Mouse (Mus musculus) spleen, postnatal 4 days (tissue): ENCODE measurements around the gene Thegl.

Source experiments
- DNase-seq, 2 experiments: peaks; one replicate each; pipeline ENCODE4 v3.0.0; 2022; ENCODE audit warnings: low spot score in 2 of 2

Thegl gene

DNA sequence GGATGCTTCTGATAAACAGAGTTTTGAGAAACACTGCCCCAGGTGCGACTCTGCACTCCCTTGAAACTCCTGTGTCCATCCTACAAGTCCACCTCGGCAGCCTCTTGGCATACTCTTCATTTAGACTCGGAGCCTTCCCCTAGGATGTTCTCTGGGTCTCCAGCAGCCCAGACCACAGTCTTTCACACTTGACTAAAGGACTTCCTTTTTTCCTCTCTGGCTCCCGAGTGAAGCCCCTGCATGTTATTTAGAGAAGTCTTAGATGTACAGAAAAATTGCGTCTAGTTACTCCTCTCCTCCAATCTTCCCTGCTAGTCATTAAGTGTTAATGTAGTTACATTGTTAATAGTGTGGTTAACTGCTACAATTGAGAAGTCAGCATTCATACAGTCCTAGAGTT is 28.5 kb downstream of the Thegl start:
- no peak for DNase-seq

DNA sequence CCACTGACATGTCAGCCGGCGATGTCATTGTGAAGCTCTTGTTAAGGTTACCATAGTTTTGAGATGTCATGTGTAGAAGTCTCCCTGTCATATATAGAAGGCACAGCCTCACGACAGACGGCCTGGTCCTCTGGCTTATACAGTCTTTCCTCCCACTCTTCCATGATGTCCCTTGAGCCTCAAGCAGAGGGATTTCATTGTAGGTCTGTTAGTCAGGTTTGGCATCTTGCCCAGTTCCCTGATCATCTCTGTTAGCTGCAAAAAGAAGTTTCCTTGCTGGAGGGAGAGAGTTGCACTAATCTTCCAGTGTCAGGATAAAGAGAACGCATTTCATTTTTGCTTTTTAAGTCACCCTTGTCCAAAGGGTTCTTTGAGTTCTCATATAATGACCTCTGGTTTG is 36.8 kb downstream of the Thegl start:
- DNase-seq, result no peak

DNA sequence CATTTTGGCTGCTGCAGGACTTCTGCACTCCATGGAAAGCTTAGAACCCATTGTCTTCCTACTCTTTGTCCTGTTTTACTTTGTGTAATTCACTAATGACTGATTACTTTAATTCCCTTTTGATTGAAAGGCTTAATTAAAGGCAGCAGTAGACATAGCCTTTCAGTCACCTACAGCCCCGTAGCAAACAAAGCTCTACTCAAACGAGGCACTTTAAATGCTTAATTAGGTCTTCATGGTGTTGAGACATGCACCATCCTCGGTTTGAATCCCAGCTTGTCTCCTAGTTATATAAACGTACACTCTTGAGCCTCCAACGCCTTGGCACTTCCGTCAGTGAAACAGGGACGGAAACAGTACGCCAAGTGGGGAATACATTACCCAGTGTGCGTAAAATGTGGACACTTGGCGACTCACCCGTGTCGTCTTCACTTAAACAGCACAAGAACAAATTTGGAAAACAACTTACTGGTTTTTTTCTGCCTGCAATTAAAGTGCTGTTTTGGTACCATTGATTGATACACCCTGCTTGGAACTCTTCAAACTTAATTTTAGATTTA is 41.1 kb downstream of the Thegl start:
- no peak for DNase-seq

DNA sequence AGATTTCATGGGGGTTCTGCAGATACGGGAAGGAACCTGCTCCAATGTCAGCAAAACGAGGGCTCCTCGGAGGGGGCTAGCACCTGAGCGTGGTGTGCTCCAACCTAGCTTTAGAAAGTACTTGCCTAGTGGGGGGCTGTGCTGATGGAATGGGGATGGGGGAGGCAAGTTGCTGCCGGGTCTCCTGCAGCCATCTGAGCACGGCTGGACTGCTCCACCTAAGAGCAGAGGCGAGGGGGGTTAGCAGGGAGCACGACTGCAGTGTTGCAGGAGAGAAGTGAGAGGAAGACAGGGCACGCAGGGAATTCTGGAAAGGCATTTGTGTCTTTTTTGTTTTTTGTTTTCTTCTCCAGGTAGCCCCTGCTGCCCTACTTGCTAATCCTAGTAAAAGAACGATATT is 44.5 kb downstream of the Thegl start:
- DNase-seq, result no peak

DNA sequence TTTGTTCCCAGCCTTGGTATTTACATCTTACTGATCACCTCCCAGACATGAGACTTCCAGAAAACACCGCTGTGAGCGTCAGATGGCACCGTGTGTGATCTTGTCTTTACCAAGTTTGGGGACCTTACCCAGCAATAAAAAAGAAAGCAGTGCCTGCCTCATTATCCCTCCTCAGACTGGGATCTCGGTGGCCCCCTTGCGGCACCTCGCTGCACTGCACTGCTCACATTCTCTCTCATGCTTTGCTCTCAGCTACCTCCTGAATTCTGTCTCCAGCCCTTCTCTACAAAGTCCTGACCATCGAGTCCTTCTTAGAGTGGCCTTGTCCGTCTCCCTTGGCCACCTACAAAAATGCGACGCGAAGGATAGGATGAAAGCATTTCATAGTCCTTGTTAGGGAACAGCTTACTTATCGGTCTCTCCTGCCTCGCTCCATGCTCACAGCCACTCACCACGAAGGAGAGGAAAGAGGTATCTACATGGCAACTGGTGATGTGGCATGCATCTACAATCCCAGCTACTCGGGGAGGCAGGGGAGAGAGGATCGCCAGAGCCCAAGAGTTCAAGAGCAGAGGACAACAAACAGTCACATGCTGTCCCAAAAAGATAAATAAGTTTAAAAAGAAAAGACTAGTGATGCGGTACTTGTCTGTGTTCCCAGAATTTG is 45.7 kb downstream of the Thegl start:
- peak; percentile 74 to 90 for DNase-seq

DNA sequence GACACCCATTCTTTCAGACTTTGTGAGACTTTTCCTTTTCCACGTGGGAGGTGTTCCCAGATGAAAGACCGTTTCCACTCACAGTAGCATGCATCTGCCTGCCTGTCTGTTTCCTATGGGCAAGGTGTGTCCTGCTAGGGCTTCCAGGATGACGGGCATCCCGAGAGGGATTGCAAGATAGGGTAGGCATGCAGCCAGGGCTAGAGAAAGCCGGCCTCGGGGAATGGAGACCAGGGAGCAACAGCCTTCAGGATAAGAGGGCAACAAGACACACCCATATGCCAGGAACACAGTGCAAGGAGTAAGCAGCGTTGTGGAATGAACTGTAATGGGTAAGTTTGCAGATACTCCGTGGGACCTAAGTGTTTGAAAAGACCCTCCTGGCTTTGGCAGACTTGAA is 51.5 kb downstream of the Thegl start:
- no peak for DNase-seq

DNA sequence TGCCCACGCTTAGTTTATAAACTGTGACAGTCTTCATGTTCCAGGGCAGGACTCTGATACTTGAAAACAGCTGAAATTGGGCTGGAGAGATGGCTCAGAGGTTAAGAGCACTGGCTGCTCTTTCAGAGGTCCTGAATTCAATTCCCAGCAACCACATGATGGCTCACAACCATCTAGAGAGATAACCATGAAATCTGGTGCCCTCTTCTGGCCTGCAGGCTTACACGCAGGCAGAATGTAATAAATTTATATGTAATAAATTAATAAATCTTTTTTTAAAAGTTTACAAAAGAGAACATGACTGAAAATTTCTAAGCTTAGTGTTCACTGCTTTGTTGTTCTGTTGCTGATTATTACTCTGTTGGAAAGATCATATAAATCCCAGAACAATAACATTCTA is 55.2 kb downstream of the Thegl start:
- no peak for DNase-seq

DNA sequence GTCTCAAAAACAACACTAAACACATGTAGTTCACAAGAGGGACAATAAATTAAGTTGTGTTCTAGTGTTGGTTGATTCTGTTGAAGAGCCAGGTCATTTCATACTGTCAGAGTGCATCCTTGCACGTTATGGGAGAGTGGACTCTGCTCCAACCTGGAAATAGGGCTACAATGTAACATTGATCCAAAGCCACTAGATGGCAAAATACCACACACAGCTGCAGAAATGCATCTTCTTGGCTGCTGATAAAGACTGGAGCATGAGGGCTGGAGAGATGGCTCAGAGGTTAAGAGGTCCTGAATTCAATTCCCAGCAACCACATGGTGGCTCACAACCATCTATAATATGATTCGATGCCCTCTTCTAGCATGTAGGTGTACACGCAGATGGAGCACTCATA is 55.8 kb downstream of the Thegl start:
- DNase-seq, result no peak

DNA sequence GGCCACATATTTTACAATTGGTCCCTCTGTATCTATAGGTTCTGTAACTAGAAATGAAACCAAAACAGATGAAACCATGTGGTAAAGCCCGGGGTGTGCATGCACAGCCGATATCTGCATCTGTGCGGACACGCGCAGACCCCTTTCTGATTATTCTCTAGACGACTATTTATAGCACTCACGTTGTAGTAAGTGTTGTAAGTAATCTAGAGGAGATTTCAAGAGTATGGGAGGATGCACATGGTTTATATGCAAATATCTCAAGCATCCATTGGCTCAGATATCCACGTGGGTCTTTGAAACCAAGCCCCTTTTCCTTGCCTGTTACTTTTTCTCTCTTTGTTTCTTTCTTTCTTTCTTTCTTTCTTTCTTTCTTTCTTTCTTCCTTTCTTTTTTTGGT is 58.0 kb downstream of the Thegl start:
- no peak for DNase-seq

DNA sequence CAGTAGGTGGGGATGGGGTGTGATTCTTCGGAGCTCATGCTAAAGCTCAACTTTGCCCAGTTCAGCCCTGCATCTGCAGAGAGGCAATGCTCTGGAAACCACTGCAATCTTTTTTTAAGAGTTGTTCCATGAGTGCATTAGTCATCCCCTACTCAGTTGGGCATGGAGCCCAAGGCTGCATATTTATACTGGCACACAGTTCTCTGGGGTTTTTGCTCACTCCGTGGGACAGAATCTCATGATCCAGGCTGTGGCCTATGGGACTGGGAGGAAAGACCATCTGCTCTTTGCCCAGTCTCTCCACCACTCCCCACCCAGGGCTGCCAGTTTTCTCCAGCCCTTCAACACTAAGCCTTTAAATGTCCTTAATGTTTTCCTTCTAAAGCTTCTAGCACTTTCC is 59.1 kb downstream of the Thegl start:
- no peak for DNase-seq

DNA sequence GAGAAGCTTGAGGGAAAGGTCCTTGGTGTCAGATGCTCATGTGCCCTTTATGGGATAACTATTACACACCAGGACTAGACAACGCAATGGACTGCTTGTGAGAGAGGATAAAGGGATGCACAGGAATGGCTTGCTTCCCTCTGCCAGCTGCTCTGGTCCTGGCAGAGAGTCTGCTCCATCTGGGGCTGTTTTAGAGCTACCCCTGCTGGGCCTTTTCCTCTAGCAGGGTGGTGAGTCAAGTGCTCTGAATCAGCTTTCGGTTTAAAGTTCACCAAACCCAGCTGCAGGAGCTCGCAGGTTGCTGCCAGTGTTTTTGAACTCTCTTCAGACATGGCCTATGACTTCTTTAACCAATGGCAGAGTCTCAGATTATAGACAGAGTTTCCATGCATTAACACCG is 60.1 kb downstream of the Thegl start:
- no peak for DNase-seq

DNA sequence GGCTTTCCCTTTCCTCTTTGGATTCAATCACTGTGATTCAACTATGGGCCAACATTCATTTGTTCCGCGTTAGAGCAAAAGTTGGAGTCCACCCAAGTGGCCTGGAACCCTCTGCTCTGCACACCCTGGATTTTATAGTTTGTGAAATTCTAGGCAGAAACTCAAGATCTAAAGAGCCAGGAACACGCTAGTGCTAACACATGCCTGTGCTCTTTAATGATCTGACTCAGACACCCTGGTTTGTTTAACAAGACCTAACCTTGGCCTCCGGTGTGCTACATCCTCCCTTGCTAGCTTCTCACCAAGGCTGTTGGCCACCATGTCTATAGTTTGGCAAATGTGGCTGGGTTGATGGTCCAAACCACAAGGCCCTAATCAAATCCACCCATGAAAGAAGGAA is 64.9 kb downstream of the Thegl start:
- no peak for DNase-seq

DNA sequence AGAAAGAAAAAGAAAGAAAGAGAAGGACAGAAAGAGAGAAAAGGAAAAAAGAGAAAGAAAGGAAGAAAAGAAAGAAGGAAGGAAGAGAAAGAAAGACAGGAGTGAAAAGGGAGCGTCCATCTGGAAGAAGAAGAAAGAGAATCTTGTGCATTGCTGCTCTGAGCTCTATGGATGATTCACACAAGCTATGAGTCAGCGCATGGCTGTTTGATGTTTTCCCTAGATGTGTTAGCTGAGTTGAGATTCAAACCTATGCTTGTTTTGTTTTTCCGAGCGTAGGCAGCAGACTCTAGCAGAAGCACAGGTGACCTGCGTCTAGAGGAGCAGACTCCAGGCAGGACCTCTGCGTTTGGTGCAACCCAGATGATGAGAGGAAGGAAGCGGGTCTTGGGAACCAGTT is 66.9 kb downstream of the Thegl start:
- no peak for DNase-seq

DNA sequence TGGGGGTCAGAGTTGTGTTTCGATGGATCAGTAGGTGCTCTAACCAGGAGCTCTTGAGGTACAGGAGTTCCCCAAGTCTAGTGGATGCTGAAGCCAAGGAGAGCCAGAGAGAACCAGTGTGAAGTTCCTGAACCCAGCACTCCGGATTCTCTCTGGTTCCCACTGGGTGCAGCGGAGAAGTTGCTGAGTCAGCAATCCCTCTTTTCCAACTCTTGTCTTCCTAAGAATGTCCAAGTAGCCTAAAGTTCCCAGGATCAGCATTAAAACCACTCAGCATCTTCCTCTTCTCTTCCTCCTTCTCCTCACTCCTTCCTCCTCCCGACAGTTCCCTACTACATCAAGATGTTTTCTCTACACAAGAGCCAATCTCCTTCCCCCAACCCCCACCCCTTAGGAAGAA is 68.6 kb downstream of the Thegl start:
- no peak for DNase-seq

DNA sequence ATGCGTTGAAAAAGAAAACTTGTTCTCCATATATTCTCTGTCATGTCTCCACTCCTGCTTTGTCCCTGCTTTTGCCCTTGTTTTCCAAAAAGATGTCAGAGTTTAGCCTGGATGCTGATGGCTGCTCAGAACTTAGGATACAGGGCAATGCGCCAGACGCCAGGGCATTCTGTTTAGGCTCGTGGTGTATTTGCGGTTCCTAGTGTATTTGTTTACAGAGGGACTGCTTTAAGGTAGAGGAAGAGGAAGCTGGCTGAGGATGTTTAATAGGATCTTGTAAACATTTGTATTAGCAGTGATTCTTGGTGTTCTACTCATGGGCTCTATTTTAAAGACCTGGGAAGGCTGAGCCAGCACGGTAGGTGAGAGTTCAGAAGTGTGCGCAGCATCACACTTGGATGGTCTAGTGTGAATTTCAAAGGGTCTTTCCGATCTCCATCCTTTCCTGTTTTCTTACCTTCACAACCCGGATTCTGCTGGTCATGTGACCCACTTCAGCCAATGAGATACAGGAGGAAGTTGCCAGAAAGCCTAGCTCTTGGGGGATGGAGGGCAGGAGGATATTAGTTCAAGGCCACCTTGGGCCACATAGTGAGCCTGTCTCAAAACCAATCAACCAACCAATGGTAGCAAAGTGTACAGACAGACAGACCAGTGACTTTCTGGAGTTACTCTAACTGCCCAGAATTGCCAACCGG is 70.1 kb downstream of the Thegl start:
- no peak for DNase-seq

DNA sequence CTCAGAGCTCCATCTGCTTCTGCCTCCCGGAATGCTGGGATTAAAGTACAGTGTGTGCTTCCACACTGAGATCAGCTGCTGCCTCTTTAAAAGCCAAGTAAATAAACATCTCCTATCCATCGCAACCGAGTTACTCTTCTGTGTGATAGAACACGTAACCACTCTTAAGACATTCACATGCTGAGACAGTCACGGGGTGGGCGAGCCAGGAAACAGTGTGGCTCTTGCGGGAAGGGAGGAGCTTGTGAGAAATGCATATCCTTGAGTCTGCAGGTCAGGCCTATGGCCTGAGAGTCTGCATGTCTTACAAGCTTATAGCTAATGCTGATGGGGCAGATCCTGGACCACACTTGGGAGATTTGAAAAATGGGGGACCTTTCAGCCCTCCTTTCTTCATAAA is 70.7 kb downstream of the Thegl start:
- DNase-seq, result no peak

DNA sequence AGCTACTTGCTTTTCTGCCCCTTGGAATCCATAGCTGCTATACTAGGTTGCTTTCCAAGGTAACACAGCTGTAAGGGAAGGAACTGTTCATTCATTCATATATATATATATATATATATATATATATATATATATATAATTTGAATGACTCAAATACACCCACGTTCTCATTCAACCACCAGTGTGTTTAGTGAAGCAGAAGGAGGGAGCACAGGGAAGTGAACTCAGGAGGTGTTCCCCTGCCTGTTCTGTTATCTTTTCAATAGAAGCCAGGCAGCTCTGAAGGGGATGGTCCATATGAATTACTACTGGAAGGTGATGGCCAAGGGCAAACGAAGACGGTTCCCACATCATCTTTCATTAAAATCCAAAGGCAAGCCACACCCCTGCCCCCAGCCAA is 71.3 kb downstream of the Thegl start:
- DNase-seq, result no peak

DNA sequence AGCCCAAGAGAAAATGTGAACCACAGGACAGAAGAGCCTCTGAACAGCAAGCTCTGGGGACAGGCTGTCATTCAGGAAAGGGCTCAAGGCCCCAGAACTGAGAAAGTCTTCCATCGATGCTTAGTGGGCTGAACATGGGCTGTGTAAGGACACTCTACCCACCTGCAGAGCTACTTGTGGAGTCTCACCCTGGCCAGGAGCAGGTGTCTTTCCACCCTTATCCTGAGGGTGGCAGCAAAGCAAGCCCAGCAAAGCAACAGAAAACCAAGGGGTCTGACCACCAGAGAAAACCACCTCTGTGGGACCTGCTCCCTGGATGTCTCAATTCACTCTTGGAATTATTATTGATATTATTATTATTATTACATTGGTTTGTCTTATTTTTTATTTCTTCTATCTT is 73.5 kb downstream of the Thegl start:
- DNase-seq, result peak; percentile 50 to 72

DNA sequence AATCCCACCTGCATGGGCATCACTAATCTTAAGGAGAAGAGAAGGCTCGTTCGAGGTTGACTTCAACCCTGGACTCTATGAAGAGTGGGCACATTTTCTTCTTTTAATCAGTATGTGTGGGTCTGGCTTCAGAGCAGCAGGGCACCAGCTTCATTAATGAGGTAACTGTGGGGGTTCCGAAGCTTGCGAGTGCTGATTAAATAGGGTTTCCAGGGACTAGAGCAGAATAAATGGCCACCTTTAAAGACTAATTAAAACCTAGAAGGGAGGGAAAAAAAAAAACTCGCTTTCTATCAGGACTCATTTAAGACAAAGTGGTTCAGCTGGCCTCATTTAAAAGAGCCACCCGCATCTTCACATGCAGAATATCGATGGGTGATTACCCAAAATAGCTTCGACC is 74.1 kb downstream of the Thegl start:
- no peak for DNase-seq

DNA sequence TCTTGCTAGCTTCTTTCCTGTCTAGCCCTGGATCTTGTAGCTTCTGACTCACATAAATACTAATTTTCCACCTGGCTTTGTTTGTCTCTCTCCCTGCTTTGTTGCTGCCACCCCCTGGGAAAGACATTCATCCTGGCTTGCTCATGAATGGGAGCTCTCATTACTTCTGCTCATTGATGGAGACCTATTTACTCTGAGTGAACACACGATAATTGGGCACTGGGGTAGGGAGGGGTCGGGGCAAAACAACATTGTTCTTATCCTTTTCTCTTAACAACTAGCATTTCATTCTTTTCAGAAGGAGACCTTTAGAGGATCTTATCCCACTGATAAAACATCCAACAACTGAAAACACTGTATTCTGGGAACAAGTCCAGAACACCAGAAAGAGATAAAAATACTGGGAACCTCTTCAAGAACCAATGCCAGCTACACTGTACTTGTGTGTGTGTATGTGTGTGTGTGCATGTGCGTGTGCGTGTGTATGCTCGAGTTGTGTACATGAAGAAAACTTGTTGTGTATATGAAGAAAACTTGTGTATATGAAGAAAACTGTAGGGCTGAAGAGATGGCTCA is 74.8 kb downstream of the Thegl start:
- no peak for DNase-seq

DNA sequence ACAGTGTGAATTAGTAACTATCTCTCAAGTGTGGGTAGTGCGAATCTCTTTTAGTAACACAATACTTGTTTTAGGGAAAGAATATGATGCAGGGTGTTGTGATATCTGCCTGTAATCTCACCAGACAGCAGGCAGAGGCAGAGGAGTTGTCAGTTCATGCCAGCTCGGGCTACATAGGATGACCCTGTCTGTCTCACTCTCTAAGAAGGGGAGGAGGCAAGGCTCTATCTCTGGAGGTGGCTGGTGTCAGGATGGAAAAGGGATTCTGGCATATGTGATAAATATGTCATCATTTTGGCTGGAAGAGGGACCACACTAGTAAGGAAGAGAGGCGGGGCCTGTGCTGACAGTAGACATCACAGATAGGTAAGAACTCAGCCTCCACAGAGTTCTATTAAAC is 76.1 kb downstream of the Thegl start:
- DNase-seq, result no peak

DNA sequence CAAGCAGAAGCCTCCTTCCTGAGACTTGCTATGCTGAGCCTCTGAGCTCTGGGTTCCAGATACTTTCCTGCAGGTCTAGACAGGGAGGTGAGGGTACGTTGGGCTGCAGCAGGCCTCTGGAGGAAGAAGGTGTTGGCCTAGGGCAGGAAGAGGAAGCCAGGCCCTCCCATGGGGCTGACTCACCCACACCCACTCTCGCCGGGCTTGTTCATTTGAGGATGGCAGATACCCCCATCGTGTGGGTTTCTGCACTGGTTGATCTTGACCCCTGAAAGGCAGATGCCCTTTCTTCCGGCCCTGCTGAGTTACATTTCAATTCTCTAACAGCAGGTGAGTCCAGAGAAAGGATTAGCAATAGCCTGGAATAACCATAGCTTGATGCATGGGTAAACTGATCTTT is 76.7 kb downstream of the Thegl start:
- peak in 1 of 2 experiments; percentile 23 for DNase-seq

DNA sequence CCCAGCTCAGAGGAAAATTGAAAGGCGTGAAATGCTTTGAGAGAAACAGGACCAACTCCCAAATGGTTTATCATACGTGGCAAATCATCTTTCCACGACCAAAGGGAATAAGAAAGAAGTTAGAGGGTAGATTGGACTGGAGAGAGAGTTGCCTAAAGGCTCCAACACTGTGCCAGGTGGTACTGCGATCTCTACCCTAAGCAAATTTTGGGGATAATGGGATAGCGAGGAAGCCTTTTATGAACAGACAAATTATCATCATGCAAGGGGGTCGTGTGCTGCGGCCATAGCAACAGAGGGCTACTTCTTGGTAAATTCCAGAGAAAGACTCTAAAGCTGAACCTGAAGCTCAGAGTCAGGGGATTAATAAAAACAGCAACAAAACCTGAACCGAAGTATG is 78.1 kb downstream of the Thegl start:
- DNase-seq, result no peak
